Mouse (Mus musculus) G1E (cell line): Measurements from ENCODE around the gene Nme3. TPM values are rescaled to one million over a fixed set of nuclear protein-coding genes. Genes with fewer than 3 reads are reported as not detected.

Experiments used
- ATAC-seq: 2 replicates; pipeline ENCODE4 v1.8.0; 2016; ENCODE audit warnings: mild to moderate bottlenecking; ENCODE audit not compliant: insufficient number of reproducible peaks, poor library complexity, low FRiP score, severe bottlenecking; ENCODE audit errors: extremely low read depth
- DNase-seq: peaks from one replicate; pipeline ENCODE4 v3.0.0; 2012; ENCODE audit warnings: low spot score
- H3K27me3 ChIP-seq: 2 replicates; pipeline ENCODE4 v1.6.1; 2012; ENCODE audit warnings: mild to moderate bottlenecking, low read length, inconsistent platforms; ENCODE audit not compliant: insufficient read depth
- H3K36me3 ChIP-seq: replicated peaks from 2 replicates; pipeline ENCODE3; 2012; ENCODE audit warnings: mild to moderate bottlenecking, inconsistent platforms
- H3K4me1 ChIP-seq: 2 replicates; pipeline ENCODE4 v1.6.1; 2012; ENCODE audit warnings: low read depth, low read length, inconsistent platforms, mixed read lengths; ENCODE audit not compliant: insufficient read depth
- H3K4me3 ChIP-seq: 2 replicates; pipeline ENCODE4 v1.5.1; 2012; ENCODE audit warnings: low read depth, mild to moderate bottlenecking, inconsistent platforms, low read length, moderate library complexity, mixed read lengths
- H3K9me3 ChIP-seq: replicated peaks from 2 replicates; pipeline ENCODE4 v1.6.1; 2012; ENCODE audit warnings: inconsistent platforms
- CTCF ChIP-seq: IDR thresholded peaks from 2 replicates; pipeline ENCODE4 v1.5.1; 2012; ENCODE audit warnings: low read depth, low read length, inconsistent platforms, mixed read lengths
- GATA1 ChIP-seq: IDR thresholded peaks from 2 replicates; pipeline ENCODE4 v1.6.1; 2012; ENCODE audit warnings: borderline replicate concordance, low read length, inconsistent platforms, mixed read lengths
- GATA2 ChIP-seq: IDR thresholded peaks from 2 replicates; pipeline ENCODE4 v1.6.1; 2012; ENCODE audit warnings: low read depth, low read length, inconsistent platforms, borderline replicate concordance
- POLR2AphosphoS5 ChIP-seq: IDR thresholded peaks from 2 replicates; pipeline ENCODE4 v1.6.1; 2012; ENCODE audit warnings: low read depth, low read length, inconsistent platforms; ENCODE audit not compliant: insufficient replicate concordance
- TAL1 ChIP-seq: conservative IDR thresholded peaks from 2 replicates; pipeline ENCODE4 v1.6.1; 2012; ENCODE audit warnings: low read depth, low read length, inconsistent platforms, mixed read lengths
- polyA plus RNA-seq: library from polyadenylated mRNA; stranded (reverse); fragments of >175 nt; gene quantifications from 2 replicates; pipeline ENCODE4 v1.2.3, GENCODE M21; 2012
- total RNA-seq, 2 experiments: library from RNA; stranded (forward) in 1 of 2; stranded (reverse) in 1 of 2; fragments of 200-1000 nt in 1 of 2; fragments of >200 nt in 1 of 2; fragmentation: Nextera tagmentation in 1 of 2; gene quantifications; 2 replicates each; pipeline ENCODE4 v1.2.3; 2014 to 2017

Nme3 gene
- total and polyA plus RNA-seq, 3 experiments = 5.6 to 29.0 (median 26.8) TPM

GRCm38 (mm10) chr17:24886134-24886931 lies 10.0 kb upstream of the Nme3 start, which contains the start of the genes Nubp2 and Spsb3:
Nubp2 (minus strand) TSS chr17:24886349.
Spsb3 (plus strand) TSS chr17:24886643.
- TF ChIP-seq CTCF = no peak
- no peak for TF ChIP-seq GATA2
- no peak for TF ChIP-seq TAL1
- TF ChIP-seq GATA1 = no peak
- TF ChIP-seq POLR2AphosphoS5 = no peak
- H3K9me3 ChIP-seq = no peaks in the 10 kb centered on the region
- peak within 1 kb of the TSS; percentile 95 for H3K4me3 ChIP-seq
- DNase-seq (peak; percentile 99), ATAC-seq (peak; percentile 96)
- peaks cover 79% of the 10 kb centered on the region for H3K36me3 ChIP-seq
- H3K4me1 ChIP-seq = peaks cover 77% of the 10 kb centered on the region
- H3K27me3 ChIP-seq = no peaks in the 10 kb centered on the region

GRCm38 (mm10) chr17:24886932-24887271 lies 9.4 kb upstream of the Nme3 start:
- H3K36me3 ChIP-seq = peaks cover 77% of the 10 kb centered on the region
- H3K27me3 ChIP-seq = no peaks in the 10 kb centered on the region
- no peaks in the 10 kb centered on the region for H3K9me3 ChIP-seq
- TF ChIP-seq GATA1 (no peak), GATA2 (no peak), POLR2AphosphoS5 (no peak), TAL1 (no peak), CTCF (no peak)
- DNase-seq (no peak), ATAC-seq (no peak)
- peak overlapping the region; percentile 95 for H3K4me3 ChIP-seq
- H3K4me1 ChIP-seq = peaks cover 75% of the 10 kb centered on the region

DNA sequence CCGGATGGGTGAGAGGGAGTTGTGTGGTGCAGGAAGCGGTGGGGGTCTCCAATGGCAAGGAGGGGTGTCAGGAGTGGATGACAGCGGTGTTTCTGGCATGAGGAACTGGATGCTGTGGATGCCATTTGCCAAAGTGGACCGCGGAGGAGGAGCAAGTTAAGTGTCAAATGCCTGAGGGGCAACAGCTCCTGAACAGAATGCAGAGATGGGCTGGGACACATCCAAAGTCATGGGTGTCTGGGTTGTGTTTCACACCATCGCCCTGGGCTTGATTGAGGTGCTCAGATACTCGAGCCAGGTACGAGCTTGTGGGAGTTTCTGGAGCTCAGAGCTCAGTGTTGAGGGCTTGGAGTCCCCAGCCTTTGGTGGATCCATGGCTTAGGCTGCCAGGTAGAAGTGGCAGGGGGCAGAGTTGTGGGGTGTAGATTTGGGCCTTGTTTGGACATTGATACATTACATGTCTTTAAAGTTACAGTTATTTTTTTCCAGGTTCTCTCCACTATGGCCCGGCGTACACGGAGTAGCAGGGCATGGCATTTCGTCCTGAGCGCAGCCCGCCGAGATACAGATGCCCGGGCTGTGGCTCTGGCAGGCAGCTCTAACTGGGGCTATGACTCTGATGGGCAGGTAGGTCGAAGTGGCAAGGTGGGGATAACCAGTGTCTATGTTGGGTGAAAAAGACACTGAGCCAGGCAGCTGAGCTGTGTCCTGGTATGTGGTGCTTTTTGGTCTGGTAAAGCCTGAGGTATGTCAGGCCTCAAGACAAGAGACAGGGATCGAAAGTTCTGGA lies 8.8 kb upstream of the Nme3 start:
- Histone ChIP-seq H3K4me1 (peaks cover 74% of the 10 kb centered on the region), H3K36me3 (peaks cover 77% of the 10 kb centered on the region), H3K9me3 (no peaks in the 10 kb centered on the region), H3K27me3 (no peaks in the 10 kb centered on the region), H3K4me3 (peak overlapping the region; percentile 95)
- ATAC-seq = no peak
- peak; percentile 42 for DNase-seq
- TF ChIP-seq GATA1 (no peak), GATA2 (no peak), CTCF (no peak), POLR2AphosphoS5 (no peak), TAL1 (no peak)

DNA sequence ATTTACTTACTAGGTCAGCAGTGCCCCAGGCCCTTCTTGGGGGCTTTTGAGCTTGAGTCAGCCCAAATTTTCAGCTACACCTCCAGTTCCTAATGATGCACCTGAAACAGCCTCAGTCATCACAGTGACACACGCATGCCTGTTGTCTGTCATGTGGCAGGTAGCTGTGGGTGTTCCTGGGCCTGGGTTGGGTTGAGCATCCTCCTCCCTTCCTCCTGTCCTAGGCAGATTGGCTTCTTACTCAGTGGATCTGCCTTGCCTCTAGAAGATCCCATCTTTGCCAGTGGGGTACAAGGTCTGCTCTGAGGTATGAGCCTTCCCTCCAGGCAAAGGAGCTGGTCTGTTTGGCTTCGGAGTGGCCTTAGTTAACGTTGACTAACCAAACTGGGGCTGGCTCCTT lies 7.4 kb upstream of the Nme3 start:
- no peaks in the 10 kb centered on the region for H3K9me3 ChIP-seq
- H3K36me3 ChIP-seq = peaks cover 77% of the 10 kb centered on the region
- H3K4me1 ChIP-seq = peaks cover 74% of the 10 kb centered on the region
- DNase-seq (no peak), ATAC-seq (no peak)
- H3K27me3 ChIP-seq = no peaks in the 10 kb centered on the region
- no peak overlapping the region for H3K4me3 ChIP-seq
- TF ChIP-seq GATA1 (no peak), GATA2 (no peak), POLR2AphosphoS5 (peak; percentile 78; the same call in 1 of the 2 replicates)

DNA sequence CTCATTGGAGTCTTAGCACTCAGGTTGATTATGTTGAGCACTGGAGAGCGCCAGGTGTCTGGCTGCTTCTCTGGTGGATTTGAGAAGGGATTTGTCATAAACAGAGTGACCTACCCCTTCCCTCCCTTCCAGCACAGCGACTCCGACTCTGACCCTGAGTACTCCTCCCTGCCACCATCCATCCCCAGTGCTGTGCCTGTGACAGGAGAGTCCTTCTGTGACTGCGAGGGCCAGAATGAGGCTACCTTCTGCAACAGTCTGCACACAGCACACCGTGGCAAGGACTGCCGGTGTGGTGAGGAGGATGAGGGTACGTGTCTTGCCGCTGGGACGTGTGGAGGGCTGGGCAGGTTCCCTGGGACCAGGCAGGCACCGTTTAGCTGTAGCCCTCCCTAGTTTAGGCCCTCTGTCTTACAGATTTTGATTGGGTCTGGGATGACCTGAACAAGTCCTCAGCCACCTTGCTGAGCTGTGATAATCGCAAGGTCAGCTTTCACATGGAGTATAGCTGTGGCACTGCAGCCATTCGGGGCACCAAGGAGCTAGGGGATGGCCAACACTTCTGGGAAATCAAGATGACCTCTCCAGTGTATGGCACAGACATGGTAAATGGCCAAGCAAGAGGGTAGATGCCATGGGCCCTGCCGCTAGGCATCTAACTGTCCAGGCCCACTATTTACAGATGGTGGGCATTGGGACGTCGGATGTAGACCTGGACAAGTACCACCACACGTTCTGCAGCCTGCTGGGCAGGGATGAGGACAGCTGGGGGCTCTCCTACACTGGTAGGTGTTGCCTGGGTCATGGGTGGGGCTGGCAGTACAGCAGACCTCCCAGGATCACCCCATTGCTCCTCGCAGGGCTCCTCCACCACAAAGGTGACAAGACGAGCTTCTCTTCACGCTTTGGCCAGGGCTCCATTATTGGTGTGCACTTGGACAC lies 5.9 kb upstream of the Nme3 start:
- ATAC-seq = no peak
- Histone ChIP-seq H3K9me3 (no peaks in the 10 kb centered on the region), H3K27me3 (no peaks in the 10 kb centered on the region), H3K4me1 (peaks cover 67% of the 10 kb centered on the region), H3K36me3 (peaks cover 68% of the 10 kb centered on the region), H3K4me3 (peak overlapping the region; percentile 4; the same call in 1 of the 2 replicates)
- DNase-seq = no peak
- no peak for TF ChIP-seq TAL1
- TF ChIP-seq GATA1 = no peak
- TF ChIP-seq POLR2AphosphoS5 = no peak
- no peak for TF ChIP-seq GATA2
- no peak for TF ChIP-seq CTCF

- TF ChIP-seq TAL1 = no peak
- TF ChIP-seq CTCF = no peak
- TF ChIP-seq GATA1 = no peak
- TF ChIP-seq POLR2AphosphoS5 = no peak
- no peak for TF ChIP-seq GATA2
- no peak for DNase-seq
- Histone ChIP-seq H3K36me3 (peaks cover 74% of the 10 kb centered on the region), H3K4me1 (peaks cover 71% of the 10 kb centered on the region), H3K9me3 (no peaks in the 10 kb centered on the region), H3K4me3 (no peak overlapping the region; the same call in 1 of the 2 replicates), H3K27me3 (no peaks in the 10 kb centered on the region)
- ATAC-seq = no peak
Measured at GRCm38 (mm10) chr17:24891321-24891720, 5.0 kb upstream of the Nme3 start.
